Mouse (Mus musculus): ENCODE measurements around the gene Aak1.

- no peak for TF ChIP-seq CTCF (conservative IDR thresholded peaks at IDR 0.05 in 1 of 2, IDR thresholded peaks at IDR 0.05 in 1 of 2; ENCODE audit: low read depth in 2 of 2, low read length in 2 of 2)
- TF ChIP-seq TBP (conservative IDR thresholded peaks at IDR 0.05; ENCODE audit: low read depth, low read length): no peak
- no peak for TF ChIP-seq ZC3H11A (IDR thresholded peaks at IDR 0.05; ENCODE audit: low read depth, low read length)
- TF ChIP-seq ETS1 (conservative IDR thresholded peaks at IDR 0.05; ENCODE audit: low read depth, low read length): no peak
- no peak for TF ChIP-seq SMC3 (IDR thresholded peaks at IDR 0.05; ENCODE audit: low read depth, low read length)
- TF ChIP-seq CHD2 (IDR thresholded peaks at IDR 0.05; ENCODE audit: low read length): no peak
Measured at GRCm38 (mm10) chr6:86994254-86994653, 144.9 kb downstream of the Aak1 start.
